Mouse (Mus musculus) heart, adult 11 months (tissue): ENCODE results near the gene Gm26566.

Source experiments
- DNase-seq: peaks from one replicate; pipeline ENCODE4 v3.0.0; 2022

Gm26566 gene

DNA sequence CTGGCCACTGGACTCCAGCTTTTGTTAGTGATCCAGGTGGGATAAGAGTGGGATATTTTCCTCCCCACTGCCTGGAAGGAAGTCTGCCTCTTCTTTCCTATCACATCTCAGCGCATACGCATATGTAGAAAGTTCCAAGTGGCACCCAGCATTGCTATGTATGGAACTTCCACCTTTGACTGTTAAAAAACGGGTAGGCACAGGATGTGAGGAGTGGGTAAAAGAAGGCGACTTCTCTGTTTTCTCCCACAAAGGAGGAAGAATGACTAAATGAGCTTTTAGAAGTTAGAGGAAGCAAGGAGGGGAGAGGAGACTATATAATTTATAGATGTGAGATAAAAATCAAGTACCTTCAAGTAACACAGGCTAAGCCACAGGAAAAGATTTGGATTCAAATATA is 19.8 kb downstream of the Gm26566 start:
- DNase-seq: no peak

DNA sequence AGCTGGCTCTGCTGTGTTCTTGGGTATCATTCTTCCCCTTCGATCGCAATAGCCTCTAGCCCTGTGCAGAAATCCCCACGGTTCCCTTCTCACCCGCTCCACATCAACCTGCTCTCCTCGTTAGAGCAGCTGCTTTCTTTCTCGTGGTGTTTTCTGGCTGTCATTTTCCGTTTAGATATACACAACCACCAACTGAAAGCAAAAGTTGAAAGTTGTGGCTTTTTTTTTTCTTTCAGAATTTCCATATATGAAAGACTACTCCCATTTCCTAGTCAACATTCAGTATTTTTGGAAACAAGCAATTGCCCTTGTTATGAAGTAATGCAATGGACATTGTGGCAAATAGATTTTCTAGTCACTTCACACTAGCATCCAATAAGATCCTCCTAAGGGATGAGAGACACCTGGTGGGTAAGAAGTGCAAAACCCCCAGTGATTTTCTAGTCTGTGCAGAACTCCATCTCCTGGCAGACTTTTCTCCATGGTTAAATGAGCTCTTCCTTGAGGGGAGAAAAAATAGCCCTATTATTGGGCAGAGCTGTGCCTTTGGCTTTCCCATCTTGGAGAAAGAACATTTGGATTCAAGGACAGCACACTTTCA is 21.3 kb downstream of the Gm26566 start:
- DNase-seq: peak; percentile 50

- peak; percentile 84 for DNase-seq
Measured at GRCm38 (mm10) chr4:88744207-88744606, 22.6 kb downstream of the Gm26566 start.

GRCm38 (mm10) chr4:88749926-88750325 is 28.3 kb downstream of the Gm26566 start:
- DNase-seq: peak; percentile 70

- DNase-seq: peak; percentile 99
Measured at GRCm38 (mm10) chr4:88754818-88755340, 33.3 kb downstream of the Gm26566 start, which contains the start of gene Gm13271. Gene Gm13271 (plus strand): TSS chr4:88754868.

DNA sequence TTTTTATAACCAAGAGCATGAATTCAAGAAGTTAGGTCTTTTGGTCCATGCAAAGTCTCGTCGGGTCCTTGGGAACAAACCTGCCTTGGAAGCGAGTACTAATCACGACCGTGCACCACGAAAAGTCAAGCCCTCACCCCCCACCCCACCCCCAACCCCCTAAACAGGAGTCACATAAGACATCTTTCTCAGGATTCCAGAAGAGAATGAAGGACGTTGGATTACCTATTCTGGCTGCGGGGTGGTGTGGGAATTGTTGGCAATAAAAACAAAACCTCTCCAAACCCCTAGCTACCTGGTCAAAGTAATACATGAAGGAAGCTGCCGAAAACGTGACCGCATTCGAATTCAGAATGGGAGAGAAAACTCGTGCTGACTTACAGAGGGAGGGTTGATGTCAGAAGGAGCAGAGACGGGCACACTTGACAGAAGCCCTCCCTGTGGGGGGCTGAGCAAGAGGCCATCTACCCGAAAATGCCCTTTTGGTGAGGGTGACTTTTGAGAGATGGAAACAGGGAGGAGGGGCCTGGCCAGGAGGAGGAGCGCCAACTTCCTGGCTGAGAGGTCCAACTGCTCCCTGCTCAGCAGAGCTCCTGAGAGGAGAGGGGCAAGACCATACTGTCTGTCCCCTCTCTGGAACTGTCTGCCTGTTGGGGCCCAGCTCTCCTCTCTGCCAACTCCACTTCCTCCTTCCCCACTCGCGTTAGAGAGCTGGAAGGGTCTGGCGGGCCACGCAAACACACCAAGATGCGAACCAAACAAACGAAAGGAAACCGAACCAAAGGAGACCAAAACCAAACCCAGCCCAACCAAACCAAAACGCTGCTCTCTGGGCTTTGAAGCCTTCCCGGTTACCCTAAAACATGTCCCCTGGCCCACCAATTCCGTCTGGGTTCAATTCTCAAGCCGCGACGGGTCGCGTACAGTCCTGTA is 35.2 kb downstream of the Gm26566 start:
- DNase-seq: peak; percentile 89

DNA sequence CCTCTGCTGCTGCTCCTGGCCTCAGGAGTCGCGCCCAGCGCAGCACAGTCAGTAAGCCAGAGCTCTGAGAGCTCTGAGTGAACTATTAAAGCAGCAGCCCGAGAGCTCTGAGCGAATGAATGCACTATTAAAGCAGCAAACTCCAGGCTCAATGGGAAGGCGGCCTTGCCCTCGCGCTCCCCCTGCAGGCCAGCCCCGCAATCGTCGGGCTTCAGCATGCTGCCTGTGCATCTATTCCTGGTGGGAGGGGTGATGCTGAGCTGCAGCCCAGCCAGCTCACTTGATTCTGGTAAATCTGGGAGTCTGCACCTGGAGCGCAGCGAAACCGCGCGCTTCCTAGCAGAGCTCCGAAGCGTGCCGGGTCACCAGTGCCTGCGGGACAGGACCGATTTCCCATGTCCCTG is 36.0 kb downstream of the Gm26566 start:
- peak; percentile 99 for DNase-seq

DNA sequence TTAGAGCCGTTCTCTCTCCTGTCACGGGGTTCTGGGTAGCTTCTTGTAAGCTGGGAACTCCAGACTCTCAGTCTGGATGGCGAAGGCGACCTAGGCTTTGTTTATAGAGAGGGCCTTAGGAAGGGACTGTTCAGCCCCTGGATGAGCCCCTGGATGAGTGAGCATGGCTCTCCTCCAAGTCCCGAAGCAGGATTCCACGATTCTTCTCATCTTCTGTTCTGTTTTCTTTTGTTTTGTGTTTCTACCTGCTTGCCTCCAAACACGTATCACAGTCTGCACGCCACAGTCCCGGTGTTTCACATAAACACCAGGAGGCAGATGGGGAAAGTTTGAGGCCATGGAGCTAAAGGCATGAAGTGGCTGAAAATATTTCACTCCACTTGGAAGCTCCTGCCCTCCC is 37.1 kb downstream of the Gm26566 start:
- DNase-seq: peak; percentile 93

DNA sequence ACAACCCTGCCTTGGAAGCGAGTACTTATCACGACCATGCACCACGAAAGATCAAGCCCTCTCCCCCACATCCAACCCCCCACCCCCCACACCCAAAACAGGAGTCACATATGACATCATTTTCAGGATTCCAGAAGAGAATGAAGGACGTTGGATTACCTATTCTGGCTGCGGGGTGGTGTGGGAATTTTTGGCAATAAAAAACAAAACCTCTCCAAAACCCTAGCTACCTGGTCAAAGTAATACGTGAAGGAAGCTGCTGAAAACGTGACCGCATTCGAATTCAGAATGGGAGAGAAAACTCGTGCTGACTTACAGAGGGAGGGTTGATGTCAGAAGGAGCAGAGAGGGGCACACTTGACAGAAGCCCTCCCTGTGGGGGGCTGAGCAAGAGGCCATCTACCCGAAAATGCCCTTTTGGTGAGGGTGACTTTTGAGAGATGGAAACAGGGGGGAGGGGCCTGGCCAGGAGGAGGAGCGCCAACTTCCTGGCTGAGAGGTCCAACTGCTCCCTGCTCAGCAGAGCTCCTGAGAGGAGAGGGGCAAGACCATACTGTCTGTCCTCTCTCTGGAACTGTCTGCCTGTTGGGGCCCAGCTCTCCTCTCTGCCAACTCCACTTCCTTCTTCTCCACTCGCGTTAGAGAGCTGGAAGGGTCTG is 38.1 kb downstream of the Gm26566 start, which contains the start of gene Gm13283:
TSS of gene Gm13283 (plus strand) at position 510 of the 659 bp plus-strand sequence.
- DNase-seq: peak; percentile 97

GRCm38 (mm10) chr4:88760431-88760830 is 38.8 kb downstream of the Gm26566 start:
- peak; percentile 99 for DNase-seq

GRCm38 (mm10) chr4:88761776-88762175 is 40.2 kb downstream of the Gm26566 start:
- peak; percentile 98 for DNase-seq

DNA sequence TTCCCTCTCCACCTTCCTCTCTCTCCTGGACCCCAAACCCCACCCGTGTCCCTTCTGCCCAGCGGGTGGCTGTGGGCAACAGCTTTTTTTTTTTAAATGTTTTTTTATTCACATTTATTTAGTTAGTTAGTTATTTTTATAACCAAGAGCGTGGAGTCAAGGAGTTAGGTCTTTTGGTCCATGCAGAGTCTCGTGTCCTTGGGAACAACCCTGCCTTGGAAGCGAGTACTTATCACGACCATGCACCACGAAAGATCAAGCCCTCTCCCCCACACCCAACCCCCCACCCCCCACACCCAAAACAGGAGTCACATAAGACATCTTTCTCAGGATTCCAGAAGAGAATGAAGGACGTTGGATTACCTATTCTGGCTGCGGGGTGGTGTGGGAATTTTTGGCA is 40.7 kb downstream of the Gm26566 start:
- DNase-seq: peak; percentile 96

GRCm38 (mm10) chr4:88763384-88764018 is 41.9 kb downstream of the Gm26566 start:
- peak; percentile 98 for DNase-seq
